Mouse (Mus musculus) heart, embryonic 15.5 days (tissue): ENCODE data around the gene Ms4a6b. TPM values are rescaled to one million over a fixed set of nuclear protein-coding genes. Genes with fewer than 3 reads are reported as not detected.
"Not testable (repeated sequence)": the region's sequence is repeated elsewhere in the genome, so short reads cannot be mapped to it uniquely, and the experiment has no call there.

Experiments used
- ATAC-seq: fragments of 200-750 bp; cut with Nextera tagmentation; replicated peaks from 2 replicates; pipeline ENCODE4 v1.8.0; 2017; ENCODE audit warnings: low read depth, moderate TSS enrichment; ENCODE audit not compliant: insufficient number of reproducible peaks, insufficient read depth, low FRiP score
- H3K27ac ChIP-seq: fragments of 300-500 bp; sonication (generic); 2 replicates; pipeline ENCODE4 v1.5.1; 2015; ENCODE audit warnings: mild to moderate bottlenecking, inconsistent platforms
- H3K27me3 ChIP-seq: fragments of 300-500 bp; sonication (generic); 2 replicates; pipeline ENCODE4 v1.6.1; 2015; ENCODE audit warnings: inconsistent platforms
- H3K36me3 ChIP-seq: fragments of 300-500 bp; sonication (generic); 2 replicates; pipeline ENCODE4 v1.6.1; 2015; ENCODE audit warnings: mild to moderate bottlenecking, inconsistent platforms
- H3K4me1 ChIP-seq: fragments of 300-500 bp; sonication (generic); replicated peaks from 2 replicates; pipeline ENCODE4 v1.6.1; 2015; ENCODE audit warnings: inconsistent platforms
- H3K4me2 ChIP-seq: fragments of 300-500 bp; sonication (generic); 2 replicates; pipeline ENCODE4 v1.6.1; 2015; ENCODE audit warnings: inconsistent platforms, mild to moderate bottlenecking, moderate library complexity
- H3K4me3 ChIP-seq: fragments of 300-500 bp; sonication (generic); 2 replicates; pipeline ENCODE4 v1.5.1; 2015; ENCODE audit warnings: mild to moderate bottlenecking, inconsistent platforms
- H3K9ac ChIP-seq: fragments of 300-500 bp; sonication (generic); 2 replicates; pipeline ENCODE4 v1.6.1; 2015; ENCODE audit warnings: mild to moderate bottlenecking, inconsistent platforms
- H3K9me3 ChIP-seq: fragments of 300-500 bp; sonication (generic); replicated peaks from 2 replicates; pipeline ENCODE4 v1.6.1; 2016; ENCODE audit warnings: inconsistent platforms
- WGBS: fragments of 180-500 bp; shearing (Covaris S2); methylation state at CpG from one replicate; pipeline ENCODE4 v1.1.7; 2015; ENCODE audit warnings: mixed read lengths; 5-methylcytosine and 5-hydroxymethylcytosine counted together
- polyA plus RNA-seq: library from polyadenylated mRNA; unstranded; fragments of >200 nt; fragmentation: Nextera tagmentation; extraction: Ambion mirVana; gene quantifications from 2 replicates; pipeline ENCODE4 v1.2.1, GENCODE M21; 2015

The Ms4a6b gene
- polyA plus RNA-seq = 3.6 and 7.2 TPM in 2 replicates

GRCm38 (mm10) chr19:11516246-11516645, at the start of gene Ms4a6b:
Ms4a6b (plus strand) TSS chr19:11516512.
- ATAC-seq = no peak

GRCm38 (mm10) chr19:11468361-11468760, 48.0 kb upstream of the Ms4a6b start:
- ATAC-seq, H3K4me3 ChIP-seq, H3K27ac ChIP-seq, H3K4me1 ChIP-seq, H3K27me3 ChIP-seq, H3K9ac ChIP-seq, H3K4me2 ChIP-seq, H3K9me3 ChIP-seq, H3K36me3 ChIP-seq: not testable (repeated sequence)
- 42% methylated on average over 1 of the region's 1 CpGs for WGBS

More at GRCm38 (mm10) chr19:11516246-11516645, at the start of gene Ms4a6b:
- H3K9me3 ChIP-seq = no peaks in the 10 kb centered on the region
- H3K36me3 ChIP-seq = no peaks in the 10 kb centered on the region
- H3K4me2 ChIP-seq = no peak within 1 kb of the TSS
- no peak within 1 kb of the TSS for H3K4me3 ChIP-seq
- H3K27me3 ChIP-seq = no peaks in the 10 kb centered on the region
- H3K27ac ChIP-seq = no peak within 1 kb of the TSS
- no peaks in the 10 kb centered on the region for H3K4me1 ChIP-seq
- no peak within 1 kb of the TSS for H3K9ac ChIP-seq

- H3K9ac ChIP-seq, H3K4me1 ChIP-seq, H3K27ac ChIP-seq, H3K4me2 ChIP-seq, H3K4me3 ChIP-seq, H3K27me3 ChIP-seq, ATAC-seq, H3K9me3 ChIP-seq, H3K36me3 ChIP-seq: not testable (repeated sequence)
- WGBS = 77% methylated on average over 4 of the region's 4 CpGs
These were observed 47.1 kb upstream of the Ms4a6b start, which contains the start of gene Ms4a6c for GRCm38 (mm10) chr19:11469215-11469614. Ms4a6c (plus strand) TSS chr19:11469366.

GRCm38 (mm10) chr19:11479714-11480113, 36.6 kb upstream of the Ms4a6b start:
- H3K9ac ChIP-seq = no peak overlapping the region
- H3K27ac ChIP-seq = no peak overlapping the region
- WGBS = 70% methylated on average over 2 of the region's 2 CpGs
- ATAC-seq = no peak
- H3K27me3 ChIP-seq = no peaks in the 10 kb centered on the region
- no peaks in the 10 kb centered on the region for H3K36me3 ChIP-seq
- H3K9me3 ChIP-seq = no peaks in the 10 kb centered on the region
- H3K4me3 ChIP-seq = no peak overlapping the region
- no peak overlapping the region for H3K4me2 ChIP-seq
- H3K4me1 ChIP-seq = no peaks in the 10 kb centered on the region

GRCm38 (mm10) chr19:11482684-11483083, 33.6 kb upstream of the Ms4a6b start:
- Histone ChIP-seq H3K27ac (no peak overlapping the region), H3K4me1 (no peaks in the 10 kb centered on the region), H3K36me3 (no peaks in the 10 kb centered on the region), H3K9me3 (no peaks in the 10 kb centered on the region), H3K4me2 (no peak overlapping the region), H3K9ac (no peak overlapping the region), H3K4me3 (no peak overlapping the region), H3K27me3 (no peaks in the 10 kb centered on the region)
- 70% methylated on average over 2 of the region's 2 CpGs for WGBS
- no peak for ATAC-seq

GRCm38 (mm10) chr19:11483941-11484340, 32.4 kb upstream of the Ms4a6b start:
- ATAC-seq = no peak
- H3K36me3 ChIP-seq = no peaks in the 10 kb centered on the region
- no peak overlapping the region for H3K9ac ChIP-seq
- H3K4me1 ChIP-seq = no peaks in the 10 kb centered on the region
- H3K4me2 ChIP-seq = no peak overlapping the region
- no peaks in the 10 kb centered on the region for H3K27me3 ChIP-seq
- H3K27ac ChIP-seq = no peak overlapping the region
- 62% methylated on average over 4 of the region's 4 CpGs for WGBS
- no peak overlapping the region for H3K4me3 ChIP-seq
- H3K9me3 ChIP-seq = no peaks in the 10 kb centered on the region

GRCm38 (mm10) chr19:11484388-11484787, 31.9 kb upstream of the Ms4a6b start:
- Histone ChIP-seq H3K9me3 (no peaks in the 10 kb centered on the region), H3K4me3 (no peak overlapping the region), H3K4me1 (no peaks in the 10 kb centered on the region), H3K36me3 (no peaks in the 10 kb centered on the region), H3K27me3 (no peaks in the 10 kb centered on the region), H3K4me2 (no peak overlapping the region), H3K9ac (no peak overlapping the region), H3K27ac (no peak overlapping the region)
- no peak for ATAC-seq
- 69% methylated on average over 3 of the region's 3 CpGs for WGBS

GRCm38 (mm10) chr19:11485266-11485665, 31.0 kb upstream of the Ms4a6b start:
- H3K9ac ChIP-seq = no peak overlapping the region
- no peaks in the 10 kb centered on the region for H3K4me1 ChIP-seq
- no peak overlapping the region for H3K4me2 ChIP-seq
- H3K27me3 ChIP-seq = no peaks in the 10 kb centered on the region
- no peak overlapping the region for H3K27ac ChIP-seq
- ATAC-seq = no peak
- 75% methylated on average over 3 of the region's 3 CpGs for WGBS
- no peaks in the 10 kb centered on the region for H3K36me3 ChIP-seq
- H3K4me3 ChIP-seq = no peak overlapping the region
- no peaks in the 10 kb centered on the region for H3K9me3 ChIP-seq

- WGBS = 73% methylated on average over 2 of the region's 2 CpGs
- Histone ChIP-seq H3K27me3 (no peaks in the 10 kb centered on the region), H3K27ac (no peak within 1 kb of the TSS), H3K4me1 (no peaks in the 10 kb centered on the region), H3K4me3 (no peak within 1 kb of the TSS), H3K9ac (no peak within 1 kb of the TSS), H3K36me3 (no peaks in the 10 kb centered on the region), H3K9me3 (no peaks in the 10 kb centered on the region), H3K4me2 (no peak within 1 kb of the TSS)
- ATAC-seq = no peak
These were observed 30.6 kb upstream of the Ms4a6b start, which contains the start of gene Gm8369 for GRCm38 (mm10) chr19:11485746-11486145. Gm8369 (plus strand) TSS chr19:11485938.

GRCm38 (mm10) chr19:11486599-11486998, 29.7 kb upstream of the Ms4a6b start:
- Histone ChIP-seq H3K9me3 (no peaks in the 10 kb centered on the region), H3K4me1 (no peaks in the 10 kb centered on the region), H3K27ac (no peak overlapping the region), H3K4me3 (no peak overlapping the region), H3K27me3 (no peaks in the 10 kb centered on the region), H3K36me3 (no peaks in the 10 kb centered on the region), H3K9ac (no peak overlapping the region), H3K4me2 (no peak overlapping the region)
- WGBS = 70% methylated on average over 1 of the region's 1 CpGs
- no peak for ATAC-seq

- no peaks in the 10 kb centered on the region for H3K36me3 ChIP-seq
- H3K27ac ChIP-seq = no peak overlapping the region
- ATAC-seq = no peak
- no peaks in the 10 kb centered on the region for H3K27me3 ChIP-seq
- no peaks in the 10 kb centered on the region for H3K9me3 ChIP-seq
- no peak overlapping the region for H3K4me2 ChIP-seq
- H3K9ac ChIP-seq = no peak overlapping the region
- WGBS = 52% methylated on average over 4 of the region's 4 CpGs
- H3K4me3 ChIP-seq = no peak overlapping the region
- no peaks in the 10 kb centered on the region for H3K4me1 ChIP-seq
These were observed 24.7 kb upstream of the Ms4a6b start for GRCm38 (mm10) chr19:11491406-11492189.

- H3K4me2 ChIP-seq = no peak overlapping the region
- H3K4me1 ChIP-seq = no peaks in the 10 kb centered on the region
- H3K9ac ChIP-seq = no peak overlapping the region
- H3K27ac ChIP-seq = no peak overlapping the region
- H3K36me3 ChIP-seq = no peaks in the 10 kb centered on the region
- H3K9me3 ChIP-seq = no peaks in the 10 kb centered on the region
- no peaks in the 10 kb centered on the region for H3K27me3 ChIP-seq
- no peak overlapping the region for H3K4me3 ChIP-seq
- no peak for ATAC-seq
- WGBS = 74% methylated on average over 1 of the region's 1 CpGs
These were observed 23.6 kb upstream of the Ms4a6b start for GRCm38 (mm10) chr19:11492671-11493070.
